ENCODE assay signal across 20 mouse cellular contexts in genomic region chr12:117361826-117362225, GRCm38 (mm10).
DNase-seq lines count a peak whose midpoint lies in the region; ATAC-seq lines count a peak whose summit lies in the region.
"Had no signal": no experiment of that assay in that cellular context is flagged by ENCODE, and none has a peak within 500 bp of the region (broad histone marks: within the 10 kb centered on the region; RNA-seq: fewer than 3 reads in every experiment).

No protein-coding gene starts in this region.

- H3K27ac ChIP-seq in heart, embryonic 10.5 days = no peak overlapping the region
- 0 out of 2 replicates have a peak overlapping the region, but pooled peaks have one; percentile 19 for H3K27ac ChIP-seq in midbrain, embryonic 13.5 days
- H3K27ac ChIP-seq in kidney, embryonic 15.5 days = no peak overlapping the region
- H3K27ac ChIP-seq: embryonic facial prominence, embryonic 10.5 days; hindbrain, embryonic 13.5 days; hindbrain, postnatal 0 days had no signal

- H3K4me2 ChIP-seq in midbrain, embryonic 13.5 days (replicated peaks) = no peak overlapping the region
- H3K4me2 ChIP-seq in kidney, embryonic 15.5 days = no peak overlapping the region
- H3K4me2 ChIP-seq: heart, embryonic 11.5 days; hindbrain, embryonic 13.5 days had no signal

- WGBS in heart, embryonic 10.5 days = 83% methylated on average over 7 of the region's 7 CpGs
- WGBS in midbrain, embryonic 13.5 days = 79% methylated on average over 7 of the region's 7 CpGs
- WGBS in kidney, embryonic 15.5 days = 82% methylated on average over 7 of the region's 7 CpGs

- intact Hi-C loops in heart, postnatal 10 days (cut with DNase I) = no loop called here

- no peaks in the 10 kb centered on the region for H3K9me3 ChIP-seq in heart, embryonic 10.5 days
- no peaks in the 10 kb centered on the region for H3K9me3 ChIP-seq in midbrain, embryonic 13.5 days
- no peaks in the 10 kb centered on the region for H3K9me3 ChIP-seq in kidney, embryonic 15.5 days (replicated peaks)
- H3K9me3 ChIP-seq: embryonic facial prominence, embryonic 10.5 days; hindbrain, embryonic 13.5 days had no signal

- no peaks in the 10 kb centered on the region for H3K4me1 ChIP-seq in heart, embryonic 10.5 days
- H3K4me1 ChIP-seq in midbrain, embryonic 13.5 days (replicated peaks) = peaks cover 16% of the 10 kb centered on the region
- no peaks in the 10 kb centered on the region for H3K4me1 ChIP-seq in kidney, embryonic 15.5 days
- H3K4me1 ChIP-seq: embryonic facial prominence, embryonic 10.5 days had no signal

- DNase-seq in adrenal gland, postnatal 10 days = peak; percentile 10
- no peak for DNase-seq in adrenal gland, adult 8-10 months
- peak; percentile 22 for DNase-seq in heart, embryonic 10.5 days (ENCODE audit: low spot score)
- DNase-seq in heart, postnatal 10 days = no peak
- peak; percentile 25 to 48 for DNase-seq in adrenal gland, postnatal 36 days
- DNase-seq: cerebellum, adult 2 months; cerebellum, postnatal 10 days; gastrocnemius, postnatal 36 days; heart, adult 18-20 months; heart, postnatal 36 days; kidney, adult 18-20 months had no signal

- 0 out of 2 replicates have a peak overlapping the region, but pooled peaks have one; percentile 16 for H3K9ac ChIP-seq in midbrain, embryonic 13.5 days (replicated peaks)
- H3K9ac ChIP-seq in kidney, embryonic 15.5 days = no peak overlapping the region
- H3K9ac ChIP-seq: hindbrain, embryonic 13.5 days had no signal

- ATAC-seq in midbrain, embryonic 13.5 days = no peak
- ATAC-seq in kidney, embryonic 15.5 days (replicated peaks; ENCODE audit: low FRiP score) = no peak
- ATAC-seq: activated CD4-positive, CD25-positive, alpha-beta regulatory T cell, adult 4 months; forebrain, embryonic 14.5 days; hindbrain, postnatal 0 days; Patski had no signal

- peaks cover 11% of the 10 kb centered on the region; the same call in 1 of the 2 replicates for H3K27me3 ChIP-seq in heart, embryonic 10.5 days (ENCODE audit: insufficient read depth, poor library complexity, severe bottlenecking)
- H3K27me3 ChIP-seq in midbrain, embryonic 13.5 days = no peaks in the 10 kb centered on the region
- H3K27me3 ChIP-seq in kidney, embryonic 15.5 days = no peaks in the 10 kb centered on the region; the same call in 1 of the 2 replicates
- H3K27me3 ChIP-seq: hindbrain, embryonic 13.5 days had no signal

- H3K4me3 ChIP-seq in heart, embryonic 10.5 days = no peak overlapping the region
- H3K4me3 ChIP-seq in midbrain, embryonic 13.5 days (replicated peaks) = no peak overlapping the region
- H3K4me3 ChIP-seq in kidney, embryonic 15.5 days (replicated peaks) = no peak overlapping the region
- H3K4me3 ChIP-seq: embryonic facial prominence, embryonic 10.5 days; hindbrain, embryonic 13.5 days had no signal

- no peaks in the 10 kb centered on the region for H3K36me3 ChIP-seq in heart, embryonic 10.5 days
- H3K36me3 ChIP-seq in midbrain, embryonic 13.5 days = no peaks in the 10 kb centered on the region
- no peaks in the 10 kb centered on the region for H3K36me3 ChIP-seq in kidney, embryonic 15.5 days
- H3K36me3 ChIP-seq: embryonic facial prominence, embryonic 10.5 days; hindbrain, embryonic 13.5 days had no signal

Comparison
In these comparisons a context has a peak if more than half of its experiments do, and no peak if none do; other contexts are left out.
1. DNase-seq: peak in adrenal gland, postnatal 10 days (single experiment), heart, embryonic 10.5 days (single experiment) and adrenal gland, postnatal 36 days (2 of 2); none in adrenal gland, adult 8-10 months (single experiment) and heart, postnatal 10 days (0 of 2).